Mouse (Mus musculus): ENCODE results near the gene Spdye4c.
A peak's percentile ranks its signal among the peaks of the same experiment; 100 is the strongest.

The Spdye4c gene

GRCm38 (mm10) chr2:128590909-128591308 lies at the start of gene Spdye4c:
Gene Spdye4c, plus strand, starts transcription at chr2:128591209.
- no peak for DNase-seq

GRCm38 (mm10) chr2:128543495-128543894 lies 47.5 kb upstream of the Spdye4c start:
- no peak for DNase-seq

GRCm38 (mm10) chr2:128544421-128545137 lies 46.4 kb upstream of the Spdye4c start:
- no peak for DNase-seq

GRCm38 (mm10) chr2:128545447-128545846 lies 45.6 kb upstream of the Spdye4c start:
- DNase-seq, result no peak

GRCm38 (mm10) chr2:128547079-128547478 lies 43.9 kb upstream of the Spdye4c start:
- DNase-seq, result no peak

GRCm38 (mm10) chr2:128548262-128548661 lies 42.7 kb upstream of the Spdye4c start:
- DNase-seq, result no peak

- no peak for DNase-seq
Observed at GRCm38 (mm10) chr2:128549561-128549960, 41.4 kb upstream of the Spdye4c start.

- no peak for DNase-seq
Observed at GRCm38 (mm10) chr2:128549963-128550362, 41.0 kb upstream of the Spdye4c start.

- DNase-seq, result no peak
Observed at GRCm38 (mm10) chr2:128552080-128552791, 38.8 kb upstream of the Spdye4c start.

- DNase-seq, result no peak
Observed at GRCm38 (mm10) chr2:128552798-128553720, 38.0 kb upstream of the Spdye4c start.

GRCm38 (mm10) chr2:128555082-128555481 lies 35.9 kb upstream of the Spdye4c start:
- DNase-seq, result no peak

GRCm38 (mm10) chr2:128564195-128564594 lies 26.8 kb upstream of the Spdye4c start:
- no peak for DNase-seq

GRCm38 (mm10) chr2:128565904-128566303 lies 25.1 kb upstream of the Spdye4c start:
- no peak for DNase-seq

GRCm38 (mm10) chr2:128566304-128567147 lies 24.5 kb upstream of the Spdye4c start:
- no peak for DNase-seq

GRCm38 (mm10) chr2:128568018-128568417 lies 23.0 kb upstream of the Spdye4c start:
- no peak for DNase-seq

- no peak for DNase-seq
Observed at GRCm38 (mm10) chr2:128568490-128568889, 22.5 kb upstream of the Spdye4c start.

- no peak for DNase-seq
Observed at GRCm38 (mm10) chr2:128571001-128571400, 20.0 kb upstream of the Spdye4c start.

- DNase-seq, result peak; percentile 49
Observed at GRCm38 (mm10) chr2:128572726-128573624, 18.0 kb upstream of the Spdye4c start.

GRCm38 (mm10) chr2:128582881-128583280 lies 8.1 kb upstream of the Spdye4c start:
- DNase-seq, result no peak

GRCm38 (mm10) chr2:128592301-128592700 lies 1.3 kb downstream of the Spdye4c start:
- no peak for DNase-seq

- no peak for DNase-seq
Observed at GRCm38 (mm10) chr2:128601534-128601933, 10.5 kb downstream of the Spdye4c start.

Measured in kidney, adult 11 months (tissue).